Mouse (Mus musculus) midbrain, embryonic 12.5 days (tissue): ENCODE measurements at regions not wholly inside any gene's neighbourhood (a gene's known extent, or its start where the extent isn't known, plus 50 kb on each side); places are given as distances from the start of the nearest gene placed in this dataset.
A peak's percentile ranks its signal among the peaks of the same experiment; 100 is the strongest.

Experiments used
- ATAC-seq: fragments of 200-750 bp; cut with Nextera tagmentation; 2 replicates; pipeline ENCODE4 v1.8.0; 2017; ENCODE audit warnings: low read depth, moderate TSS enrichment, moderate library complexity; ENCODE audit not compliant: low FRiP score
- H3K27ac ChIP-seq: fragments of 300-500 bp; sonication (generic); replicated peaks from 2 replicates; pipeline ENCODE4 v1.5.1; 2016; ENCODE audit warnings: mild to moderate bottlenecking
- H3K27me3 ChIP-seq: fragments of 300-500 bp; sonication (generic); 2 replicates; pipeline ENCODE4 v1.6.1; 2016; ENCODE audit warnings: mild to moderate bottlenecking
- H3K36me3 ChIP-seq: fragments of 300-500 bp; sonication (generic); 2 replicates; pipeline ENCODE4 v1.6.1; 2016
- H3K4me1 ChIP-seq: fragments of 300-500 bp; sonication (generic); 2 replicates; pipeline ENCODE4 v1.6.1; 2016
- H3K4me2 ChIP-seq: fragments of 300-500 bp; sonication (generic); replicated peaks from 2 replicates; pipeline ENCODE4 v1.6.1; 2016; ENCODE audit warnings: mild to moderate bottlenecking, moderate library complexity
- H3K4me3 ChIP-seq: fragments of 300-500 bp; sonication (generic); 2 replicates; pipeline ENCODE4 v1.5.1; 2016; ENCODE audit warnings: mild to moderate bottlenecking
- H3K9ac ChIP-seq: fragments of 300-500 bp; sonication (generic); replicated peaks from 2 replicates; pipeline ENCODE4 v1.6.1; 2016; ENCODE audit warnings: mild to moderate bottlenecking, moderate library complexity
- H3K9me3 ChIP-seq: fragments of 300-500 bp; sonication (generic); 2 replicates; pipeline ENCODE4 v1.6.1; 2016; ENCODE audit warnings: mild to moderate bottlenecking
- WGBS: fragments of 180-500 bp; shearing (Covaris S2); methylation state at CpG from one replicate; pipeline ENCODE4 v1.1.7; 2016; 5-methylcytosine and 5-hydroxymethylcytosine counted together

- Histone ChIP-seq H3K4me2 (no peak overlapping the region), H3K27ac (no peak overlapping the region), H3K9ac (no peak overlapping the region), H3K9me3 (no peaks in the 10 kb centered on the region), H3K27me3 (no peaks in the 10 kb centered on the region), H3K4me1 (peaks cover 5% of the 10 kb centered on the region; the same call in 1 of the 2 replicates), H3K36me3 (no peaks in the 10 kb centered on the region), H3K4me3 (no peak overlapping the region)
- WGBS = 22% methylated on average over 8 of the region's 8 CpGs
- peak; percentile 62; the same call in 1 of the 2 replicates for ATAC-seq
Measured at GRCm38 (mm10) chr16:64391440-64392197, 210.6 kb downstream of the Csnka2ip start.

GRCm38 (mm10) chr16:64368608-64369399, 233.4 kb downstream of the Csnka2ip start:
- 78% methylated on average over 13 of the region's 13 CpGs for WGBS
- Histone ChIP-seq H3K9me3 (no peaks in the 10 kb centered on the region), H3K4me1 (no peaks in the 10 kb centered on the region), H3K27ac (no peak overlapping the region), H3K4me3 (no peak overlapping the region), H3K4me2 (no peak overlapping the region), H3K27me3 (no peaks in the 10 kb centered on the region), H3K9ac (no peak overlapping the region), H3K36me3 (no peaks in the 10 kb centered on the region)
- ATAC-seq = no peak

GRCm38 (mm10) chr16:64347940-64348339, 254.3 kb downstream of the Csnka2ip start:
- no peak overlapping the region for H3K4me3 ChIP-seq
- no peaks in the 10 kb centered on the region for H3K27me3 ChIP-seq
- no peak overlapping the region for H3K4me2 ChIP-seq
- H3K36me3 ChIP-seq = no peaks in the 10 kb centered on the region
- no peaks in the 10 kb centered on the region for H3K9me3 ChIP-seq
- no peak overlapping the region for H3K9ac ChIP-seq
- no peak overlapping the region for H3K27ac ChIP-seq
- no peak for ATAC-seq
- WGBS = 73% methylated on average over 10 of the region's 10 CpGs
- H3K4me1 ChIP-seq = no peaks in the 10 kb centered on the region

GRCm38 (mm10) chr16:64332887-64333455, 269.2 kb downstream of the Csnka2ip start:
- no peaks in the 10 kb centered on the region for H3K9me3 ChIP-seq
- H3K4me2 ChIP-seq = no peak overlapping the region
- no peak overlapping the region for H3K27ac ChIP-seq
- no peaks in the 10 kb centered on the region for H3K27me3 ChIP-seq
- no peak overlapping the region for H3K4me3 ChIP-seq
- no peaks in the 10 kb centered on the region for H3K36me3 ChIP-seq
- H3K4me1 ChIP-seq = peaks cover 8% of the 10 kb centered on the region; the same call in 1 of the 2 replicates
- H3K9ac ChIP-seq = no peak overlapping the region
- 63% methylated on average over 1 of the region's 1 CpGs for WGBS
- no peak for ATAC-seq

DNA sequence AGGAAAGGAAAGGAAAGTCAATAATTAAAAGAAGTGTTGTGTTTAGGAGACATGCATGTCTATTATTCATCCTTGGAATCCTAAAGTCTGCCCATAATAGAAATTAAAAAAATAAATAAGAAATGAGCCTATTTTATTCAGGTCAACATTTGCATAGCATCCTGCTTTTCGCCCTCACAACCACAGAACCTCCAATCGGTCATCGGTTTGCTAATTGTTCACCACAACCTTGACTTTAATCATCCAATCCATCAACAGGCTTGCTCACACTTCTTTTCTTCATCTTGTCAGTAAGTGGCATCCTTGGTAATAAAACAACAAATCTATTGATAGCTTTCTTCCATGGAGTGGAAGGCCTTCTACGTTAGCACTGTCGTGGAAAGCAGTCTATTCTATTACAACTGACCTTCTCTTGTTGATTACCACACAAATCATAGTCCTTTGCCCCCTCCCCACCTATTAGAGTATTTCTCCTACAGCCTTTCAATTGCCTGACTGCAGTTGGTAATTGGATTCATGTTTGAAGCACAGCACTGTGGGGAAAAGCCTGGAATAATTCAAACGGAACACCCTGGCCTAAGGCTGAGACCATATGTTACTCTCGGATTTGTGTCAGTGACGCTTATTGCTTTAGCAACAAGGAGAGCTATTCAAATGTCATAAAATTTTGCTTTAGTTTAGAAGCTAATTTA, 269.9 kb downstream of the Csnka2ip start:
- 66% methylated on average over 8 of the region's 8 CpGs for WGBS
- Histone ChIP-seq H3K9ac (no peak overlapping the region), H3K27ac (no peak overlapping the region)

GRCm38 (mm10) chr16:64329264-64330060, 272.7 kb downstream of the Csnka2ip start:
- Histone ChIP-seq H3K4me1 (peaks cover 8% of the 10 kb centered on the region; the same call in 1 of the 2 replicates), H3K27me3 (no peaks in the 10 kb centered on the region), H3K9me3 (no peaks in the 10 kb centered on the region), H3K36me3 (no peaks in the 10 kb centered on the region), H3K27ac (no peak overlapping the region; the same call in 1 of the 2 replicates), H3K9ac (no peak overlapping the region), H3K4me2 (no peak overlapping the region; the same call in 1 of the 2 replicates), H3K4me3 (no peak overlapping the region)
- ATAC-seq = peak; percentile 91
- 41% methylated on average over 11 of the region's 11 CpGs for WGBS

More for the DNA sequence above, 269.9 kb downstream of the Csnka2ip start:
- Histone ChIP-seq H3K4me2 (no peak overlapping the region), H3K27me3 (no peaks in the 10 kb centered on the region), H3K4me1 (peaks cover 8% of the 10 kb centered on the region; the same call in 1 of the 2 replicates), H3K36me3 (no peaks in the 10 kb centered on the region), H3K4me3 (no peak overlapping the region), H3K9me3 (no peaks in the 10 kb centered on the region)
- ATAC-seq = peak; percentile 70

DNA sequence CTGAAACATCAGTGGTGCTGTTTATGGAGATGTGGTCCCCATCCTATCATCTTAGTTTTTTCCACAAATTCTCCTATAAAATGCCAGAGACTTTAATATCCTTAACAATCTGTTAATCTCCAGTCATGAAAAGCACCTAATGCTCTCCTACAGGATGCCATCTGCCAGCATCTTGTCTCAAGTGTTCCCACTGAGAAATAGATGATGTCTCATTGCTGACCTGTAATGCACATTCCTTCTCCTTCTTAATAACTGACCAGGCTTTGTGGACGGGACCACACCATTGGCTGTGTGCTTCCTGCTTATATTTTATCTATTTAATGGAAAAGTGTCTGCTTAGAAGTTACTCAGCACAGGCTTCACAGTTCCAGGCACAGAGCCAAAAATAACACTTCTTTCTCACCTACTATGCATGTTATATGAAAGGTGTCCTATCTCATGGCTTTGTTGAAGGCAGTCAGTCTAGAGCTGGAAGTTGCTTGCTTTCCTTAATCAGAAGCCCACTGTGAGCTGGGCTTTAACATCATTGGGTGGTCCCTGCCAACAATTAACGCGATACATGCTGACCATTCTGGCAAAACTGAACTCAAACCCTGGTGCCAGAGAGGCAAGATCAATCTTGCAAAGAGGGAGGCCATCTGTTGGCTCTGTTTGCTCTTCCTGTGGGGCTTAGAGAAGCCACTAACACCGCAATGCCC, 283.3 kb downstream of the Csnka2ip start:
- Histone ChIP-seq H3K4me2 (no peak overlapping the region), H3K27me3 (no peaks in the 10 kb centered on the region), H3K36me3 (no peaks in the 10 kb centered on the region), H3K9ac (no peak overlapping the region), H3K4me3 (no peak overlapping the region), H3K4me1 (no peaks in the 10 kb centered on the region), H3K9me3 (no peaks in the 10 kb centered on the region), H3K27ac (no peak overlapping the region)
- WGBS = 76% methylated on average over 4 of the region's 4 CpGs
- no peak for ATAC-seq

- Histone ChIP-seq H3K36me3 (no peaks in the 10 kb centered on the region), H3K9ac (no peak overlapping the region), H3K9me3 (no peaks in the 10 kb centered on the region), H3K4me3 (no peak overlapping the region), H3K27ac (no peak overlapping the region), H3K4me2 (no peak overlapping the region), H3K4me1 (no peaks in the 10 kb centered on the region), H3K27me3 (no peaks in the 10 kb centered on the region)
- WGBS = 73% methylated on average over 1 of the region's 1 CpGs
- no peak for ATAC-seq
Measured at GRCm38 (mm10) chr16:64316831-64317230, 285.4 kb downstream of the Csnka2ip start.

DNA sequence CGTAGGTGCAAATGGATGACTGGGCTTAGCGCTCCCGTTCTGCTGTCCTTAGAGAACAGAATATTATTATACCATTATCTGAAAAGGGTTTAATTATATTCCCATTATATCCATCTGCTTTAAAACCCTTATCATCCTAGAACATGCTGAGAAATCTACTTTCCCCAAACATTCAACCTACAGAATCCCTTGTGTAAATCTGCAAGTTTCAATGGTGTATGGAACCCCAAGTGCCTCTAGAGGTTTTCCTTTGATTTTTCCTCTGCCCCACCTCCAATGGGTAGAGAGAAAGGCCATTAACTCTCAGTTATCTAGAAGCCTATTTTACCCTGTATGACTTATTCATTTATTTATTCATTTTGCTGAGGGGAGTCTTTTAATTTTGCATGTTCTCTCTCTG, 308.7 kb downstream of the Csnka2ip start:
- WGBS = 82% methylated on average over 3 of the region's 3 CpGs
- no peak for ATAC-seq
- H3K4me1 ChIP-seq = no peaks in the 10 kb centered on the region
- H3K4me3 ChIP-seq = no peak overlapping the region
- no peaks in the 10 kb centered on the region for H3K27me3 ChIP-seq
- no peak overlapping the region for H3K27ac ChIP-seq
- H3K9me3 ChIP-seq = no peaks in the 10 kb centered on the region
- no peak overlapping the region for H3K9ac ChIP-seq
- no peak overlapping the region for H3K4me2 ChIP-seq
- H3K36me3 ChIP-seq = no peaks in the 10 kb centered on the region

- ATAC-seq = no peak
- Histone ChIP-seq H3K4me3 (no peak overlapping the region), H3K36me3 (no peaks in the 10 kb centered on the region), H3K4me2 (no peak overlapping the region), H3K9me3 (no peaks in the 10 kb centered on the region), H3K9ac (no peak overlapping the region), H3K27me3 (no peaks in the 10 kb centered on the region), H3K27ac (no peak overlapping the region), H3K4me1 (no peaks in the 10 kb centered on the region)
- WGBS = 77% methylated on average over 1 of the region's 1 CpGs
Measured at GRCm38 (mm10) chr16:64285306-64285705, 316.9 kb downstream of the Csnka2ip start.
